Mouse (Mus musculus): ENCODE data around the gene Shoc2. TPM values are rescaled to one million over a fixed set of nuclear protein-coding genes. Genes with fewer than 3 reads are reported as not detected.

The Shoc2 gene
- polyA plus RNA-seq, 1 experiment from 2014 or later: 58.8 TPM

DNA sequence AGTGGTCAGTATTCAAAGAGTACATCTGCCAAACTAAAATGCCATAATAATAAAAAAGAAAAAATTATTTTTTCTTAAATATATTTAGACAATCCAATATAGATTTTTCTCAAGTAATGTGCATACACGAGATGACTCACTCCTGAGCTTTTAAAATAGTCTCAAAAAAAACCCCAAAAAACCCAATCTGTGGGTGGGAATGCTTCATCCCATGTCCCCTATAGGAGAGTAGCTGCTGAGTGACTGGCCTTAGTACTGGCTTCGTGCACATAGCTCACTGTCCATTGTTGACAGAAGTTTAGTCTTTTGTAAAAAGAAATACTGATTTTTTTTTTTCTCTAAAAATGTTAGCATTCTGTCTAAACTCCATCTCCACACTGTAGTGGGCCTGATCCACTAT is 46.4 kb downstream of the Shoc2 start:
- H3K4me3 ChIP-seq (replicated peaks; ENCODE audit: low read length): no peak overlapping the region
- no peaks in the 10 kb centered on the region for H3K27me3 ChIP-seq (replicated peaks; ENCODE audit: control insufficient read depth, insufficient read depth, low read length)
- H3K9me3 ChIP-seq (ENCODE audit: control insufficient read depth, low read length): no peaks in the 10 kb centered on the region
- H3K27ac ChIP-seq (ENCODE audit: low read length): no peak overlapping the region
- H3K9ac ChIP-seq (replicated peaks; ENCODE audit: low read depth, low read length): no peak overlapping the region
- no peak overlapping the region for H3K4me2 ChIP-seq (ENCODE audit: low read length)
- H3K36me3 ChIP-seq (ENCODE audit: control insufficient read depth, insufficient read depth): no peaks in the 10 kb centered on the region
- ATAC-seq: no peak
- WGBS: 87% methylated on average over 2 of the region's 2 CpGs
- H3K4me1 ChIP-seq (replicated peaks; ENCODE audit: control insufficient read depth, insufficient read depth, low read length): no peaks in the 10 kb centered on the region

DNA sequence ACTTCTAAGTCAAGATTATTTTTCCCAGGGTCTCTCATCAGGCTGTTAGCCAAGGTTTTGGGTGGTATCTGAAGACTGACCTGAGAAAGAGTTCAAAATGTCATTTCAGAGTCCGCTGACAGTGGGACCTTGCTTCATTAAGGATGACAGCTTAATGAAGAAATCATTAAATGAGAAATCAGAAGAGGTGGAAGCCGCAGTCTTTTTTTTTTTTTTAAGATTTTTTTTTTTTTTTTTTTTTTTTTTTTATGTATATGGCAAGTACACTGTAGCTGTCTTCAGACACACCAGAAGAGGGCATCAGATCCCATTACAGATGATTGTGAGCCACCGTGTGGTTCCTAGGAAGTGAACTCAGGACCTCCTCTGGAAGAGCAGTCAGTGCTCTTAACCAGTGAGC is 49.8 kb downstream of the Shoc2 start:
- H3K36me3 ChIP-seq (ENCODE audit: control insufficient read depth, insufficient read depth): no peaks in the 10 kb centered on the region
- H3K4me3 ChIP-seq (replicated peaks; ENCODE audit: low read length): no peak overlapping the region
- H3K27me3 ChIP-seq (replicated peaks; ENCODE audit: control insufficient read depth, insufficient read depth, low read length): no peaks in the 10 kb centered on the region
- WGBS: 89% methylated on average over 3 of the region's 3 CpGs
- H3K27ac ChIP-seq (ENCODE audit: low read length): no peak overlapping the region
- no peak overlapping the region for H3K9ac ChIP-seq (replicated peaks; ENCODE audit: low read depth, low read length)
- H3K4me2 ChIP-seq (ENCODE audit: low read length): no peak overlapping the region
- no peak for ATAC-seq
- H3K9me3 ChIP-seq (ENCODE audit: control insufficient read depth, low read length): no peaks in the 10 kb centered on the region
- no peaks in the 10 kb centered on the region for H3K4me1 ChIP-seq (replicated peaks; ENCODE audit: control insufficient read depth, insufficient read depth, low read length)

DNA sequence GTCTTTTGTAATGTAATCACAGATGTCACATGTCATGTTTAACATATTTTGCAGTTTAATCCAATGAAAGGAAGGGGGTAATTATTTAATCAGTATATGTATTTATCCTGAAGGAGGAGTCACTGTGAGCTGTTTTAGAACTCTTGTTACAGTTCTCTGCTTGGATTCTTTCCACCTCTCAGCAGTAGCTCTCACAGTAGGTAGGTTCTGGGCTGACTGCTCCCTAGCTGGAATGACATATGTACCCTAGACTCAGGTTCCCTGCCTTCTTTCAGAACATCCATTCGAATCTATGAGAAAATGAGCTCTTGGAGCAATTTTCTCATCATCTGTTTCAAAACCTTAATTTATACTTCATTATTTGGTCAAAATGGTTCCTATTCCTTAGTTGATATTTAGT is 50.2 kb downstream of the Shoc2 start:
- Histone ChIP-seq H3K36me3 (ENCODE audit: control insufficient read depth, insufficient read depth) (no peaks in the 10 kb centered on the region), H3K27ac (ENCODE audit: low read length) (no peak overlapping the region), H3K4me1 (replicated peaks; ENCODE audit: control insufficient read depth, insufficient read depth, low read length) (no peaks in the 10 kb centered on the region), H3K9ac (replicated peaks; ENCODE audit: low read depth, low read length) (no peak overlapping the region), H3K9me3 (ENCODE audit: control insufficient read depth, low read length) (no peaks in the 10 kb centered on the region), H3K4me3 (replicated peaks; ENCODE audit: low read length) (no peak overlapping the region), H3K4me2 (ENCODE audit: low read length) (no peak overlapping the region), H3K27me3 (replicated peaks; ENCODE audit: control insufficient read depth, insufficient read depth, low read length) (no peaks in the 10 kb centered on the region)
- ATAC-seq: no peak
- 76% methylated on average over 1 of the region's 1 CpGs for WGBS

DNA sequence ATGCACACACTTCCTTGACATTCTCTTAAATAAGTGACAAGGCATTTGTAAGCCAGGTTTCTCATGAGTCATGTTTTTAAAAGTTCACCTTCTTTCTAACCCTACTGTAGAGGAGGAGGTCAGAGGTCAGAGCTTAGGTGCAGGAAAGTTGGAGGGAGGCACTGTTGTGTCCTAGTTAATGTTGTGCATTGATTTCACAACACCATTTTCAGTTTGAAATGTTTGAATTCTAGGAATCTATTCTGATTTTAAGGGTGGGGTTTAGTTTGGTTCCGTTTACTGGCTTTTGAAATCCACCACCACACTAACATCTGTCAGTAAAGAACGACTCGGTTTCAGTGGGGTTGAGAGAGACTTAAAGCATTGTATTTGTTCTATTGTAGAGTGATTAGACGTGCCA is 66.9 kb downstream of the Shoc2 start:
- no peak for ATAC-seq
- Histone ChIP-seq H3K4me3 (replicated peaks; ENCODE audit: low read length) (no peak overlapping the region), H3K9ac (replicated peaks; ENCODE audit: low read depth, low read length) (no peak overlapping the region), H3K27me3 (replicated peaks; ENCODE audit: control insufficient read depth, insufficient read depth, low read length) (no peaks in the 10 kb centered on the region), H3K4me1 (replicated peaks; ENCODE audit: control insufficient read depth, insufficient read depth, low read length) (peaks cover 2% of the 10 kb centered on the region; the same call in 1 of the 2 replicates), H3K4me2 (ENCODE audit: low read length) (no peak overlapping the region), H3K9me3 (ENCODE audit: control insufficient read depth, low read length) (no peaks in the 10 kb centered on the region), H3K36me3 (ENCODE audit: control insufficient read depth, insufficient read depth) (no peaks in the 10 kb centered on the region), H3K27ac (ENCODE audit: low read length) (no peak overlapping the region)
- 72% methylated on average over 4 of the region's 4 CpGs for WGBS

DNA sequence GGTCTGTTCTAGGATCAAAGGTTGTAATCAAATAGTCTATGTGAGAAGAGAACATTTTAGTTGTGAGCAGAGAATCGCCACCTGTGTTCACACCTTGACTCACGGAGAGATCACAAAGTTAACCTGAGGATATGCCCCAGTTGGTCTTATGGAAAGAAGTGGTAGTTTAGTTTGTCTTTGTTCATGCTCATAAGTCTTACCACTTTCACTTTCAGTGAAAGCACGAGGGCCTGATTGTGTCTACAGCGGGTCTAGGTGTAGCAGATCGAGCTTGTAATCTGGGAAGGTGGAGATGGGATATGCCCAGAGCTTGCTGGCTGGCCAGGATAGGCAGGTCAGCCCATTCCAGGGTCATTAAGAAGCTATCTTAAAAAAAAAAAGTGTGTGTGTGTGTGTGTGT is 70.9 kb downstream of the Shoc2 start:
- peaks cover 1% of the 10 kb centered on the region; the same call in 1 of the 2 replicates for H3K4me1 ChIP-seq (replicated peaks; ENCODE audit: control insufficient read depth, insufficient read depth, low read length)
- H3K4me2 ChIP-seq (ENCODE audit: low read length): no peak overlapping the region
- H3K9me3 ChIP-seq (ENCODE audit: control insufficient read depth, low read length): no peaks in the 10 kb centered on the region
- no peak overlapping the region for H3K9ac ChIP-seq (replicated peaks; ENCODE audit: low read depth, low read length)
- WGBS: 93% methylated on average over 5 of the region's 5 CpGs
- ATAC-seq: no peak
- H3K36me3 ChIP-seq (ENCODE audit: control insufficient read depth, insufficient read depth): no peaks in the 10 kb centered on the region
- no peaks in the 10 kb centered on the region for H3K27me3 ChIP-seq (replicated peaks; ENCODE audit: control insufficient read depth, insufficient read depth, low read length)
- H3K27ac ChIP-seq (ENCODE audit: low read length): no peak overlapping the region
- H3K4me3 ChIP-seq (replicated peaks; ENCODE audit: low read length): no peak overlapping the region

DNA sequence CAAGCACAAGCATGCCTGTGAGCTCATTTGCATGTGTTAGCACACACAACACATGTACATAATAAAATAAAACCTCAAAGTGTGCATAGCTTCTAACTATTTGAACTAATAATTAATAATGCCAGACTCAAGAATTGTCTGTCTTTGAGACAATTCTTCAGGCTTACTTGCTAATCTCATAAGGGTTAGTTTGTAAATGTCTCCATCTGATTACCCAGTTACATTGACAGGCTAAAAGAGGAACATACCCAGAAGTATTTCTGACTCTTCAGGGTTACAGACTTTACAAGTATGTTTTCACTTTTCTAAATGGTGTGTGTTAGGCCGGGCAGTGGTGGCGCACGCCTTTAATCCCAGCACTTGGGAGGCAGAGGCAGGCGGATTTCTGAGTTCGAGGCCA is 71.4 kb downstream of the Shoc2 start:
- H3K27me3 ChIP-seq (replicated peaks; ENCODE audit: control insufficient read depth, insufficient read depth, low read length): no peaks in the 10 kb centered on the region
- H3K36me3 ChIP-seq (ENCODE audit: control insufficient read depth, insufficient read depth): no peaks in the 10 kb centered on the region
- no peaks in the 10 kb centered on the region for H3K9me3 ChIP-seq (ENCODE audit: control insufficient read depth, low read length)
- no peak for ATAC-seq
- 94% methylated on average over 5 of the region's 5 CpGs for WGBS
- H3K9ac ChIP-seq (replicated peaks; ENCODE audit: low read depth, low read length): no peak overlapping the region
- H3K4me2 ChIP-seq (ENCODE audit: low read length): no peak overlapping the region
- H3K4me3 ChIP-seq (replicated peaks; ENCODE audit: low read length): no peak overlapping the region
- H3K27ac ChIP-seq (ENCODE audit: low read length): no peak overlapping the region
- H3K4me1 ChIP-seq (replicated peaks; ENCODE audit: control insufficient read depth, insufficient read depth, low read length): no peaks in the 10 kb centered on the region

DNA sequence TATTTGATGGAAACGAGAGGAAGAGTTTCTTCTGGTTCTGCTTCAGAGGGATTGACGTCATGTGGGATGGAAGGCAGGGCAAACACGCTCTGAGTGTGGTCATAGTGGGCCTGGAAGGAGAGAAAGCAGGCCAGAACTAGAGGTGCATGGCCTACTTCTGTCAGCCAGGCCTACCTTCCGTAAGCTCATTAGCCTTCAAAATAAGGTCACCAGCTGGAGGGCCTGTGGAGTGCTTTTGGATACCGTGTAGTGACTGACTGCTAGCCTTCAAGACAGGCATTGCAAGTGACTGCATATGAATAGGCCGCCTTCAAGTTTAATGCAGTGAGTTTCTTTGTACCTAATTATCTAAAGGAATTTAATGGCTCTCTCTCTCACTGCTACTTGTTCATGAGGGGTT is 91.0 kb downstream of the Shoc2 start:
- Histone ChIP-seq H3K9me3 (ENCODE audit: control insufficient read depth, low read length) (no peaks in the 10 kb centered on the region), H3K27ac (ENCODE audit: low read length) (no peak overlapping the region), H3K4me2 (ENCODE audit: low read length) (no peak overlapping the region), H3K4me1 (replicated peaks; ENCODE audit: control insufficient read depth, insufficient read depth, low read length) (no peaks in the 10 kb centered on the region), H3K4me3 (replicated peaks; ENCODE audit: low read length) (no peak overlapping the region), H3K9ac (replicated peaks; ENCODE audit: low read depth, low read length) (no peak overlapping the region), H3K27me3 (replicated peaks; ENCODE audit: control insufficient read depth, insufficient read depth, low read length) (no peaks in the 10 kb centered on the region), H3K36me3 (ENCODE audit: control insufficient read depth, insufficient read depth) (peaks cover 11% of the 10 kb centered on the region)
- peak; percentile 64 for ATAC-seq
- WGBS: 43% methylated on average over 6 of the region's 6 CpGs

DNA sequence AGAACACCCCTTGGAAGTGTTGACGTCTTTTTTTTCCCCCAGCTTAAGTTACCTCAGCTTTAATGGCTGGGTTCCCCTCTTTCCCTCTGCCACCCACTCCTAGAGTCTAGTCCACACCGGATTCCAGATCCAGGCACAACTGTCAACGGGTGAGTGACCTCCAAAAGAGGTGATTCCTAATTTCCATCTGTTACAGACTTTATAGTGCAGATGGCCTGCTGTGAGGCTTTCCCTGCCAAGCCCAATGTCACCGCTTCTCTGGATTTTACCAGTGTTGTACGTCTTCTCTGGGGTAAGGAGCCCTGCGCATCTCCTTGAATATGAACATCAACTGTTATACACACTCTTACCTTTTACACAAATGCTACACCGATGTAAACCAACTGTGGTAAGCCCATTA is 95.3 kb downstream of the Shoc2 start:
- H3K9ac ChIP-seq (replicated peaks; ENCODE audit: low read depth, low read length): no peak overlapping the region
- WGBS: 68% methylated on average over 7 of the region's 7 CpGs
- no peak overlapping the region for H3K4me3 ChIP-seq (replicated peaks; ENCODE audit: low read length)
- H3K36me3 ChIP-seq (ENCODE audit: control insufficient read depth, insufficient read depth): peaks cover 5% of the 10 kb centered on the region; the same call in 1 of the 2 replicates
- no peaks in the 10 kb centered on the region; the same call in 1 of the 2 replicates for H3K27me3 ChIP-seq (replicated peaks; ENCODE audit: control insufficient read depth, insufficient read depth, low read length)
- H3K4me1 ChIP-seq (replicated peaks; ENCODE audit: control insufficient read depth, insufficient read depth, low read length): 0 out of 2 replicates have a peak, but pooled peaks cover under 1% of the 10 kb centered on the region
- no peaks in the 10 kb centered on the region for H3K9me3 ChIP-seq (ENCODE audit: control insufficient read depth, low read length)
- no peak overlapping the region for H3K4me2 ChIP-seq (ENCODE audit: low read length)
- ATAC-seq: no peak
- H3K27ac ChIP-seq (ENCODE audit: low read length): no peak overlapping the region

DNA sequence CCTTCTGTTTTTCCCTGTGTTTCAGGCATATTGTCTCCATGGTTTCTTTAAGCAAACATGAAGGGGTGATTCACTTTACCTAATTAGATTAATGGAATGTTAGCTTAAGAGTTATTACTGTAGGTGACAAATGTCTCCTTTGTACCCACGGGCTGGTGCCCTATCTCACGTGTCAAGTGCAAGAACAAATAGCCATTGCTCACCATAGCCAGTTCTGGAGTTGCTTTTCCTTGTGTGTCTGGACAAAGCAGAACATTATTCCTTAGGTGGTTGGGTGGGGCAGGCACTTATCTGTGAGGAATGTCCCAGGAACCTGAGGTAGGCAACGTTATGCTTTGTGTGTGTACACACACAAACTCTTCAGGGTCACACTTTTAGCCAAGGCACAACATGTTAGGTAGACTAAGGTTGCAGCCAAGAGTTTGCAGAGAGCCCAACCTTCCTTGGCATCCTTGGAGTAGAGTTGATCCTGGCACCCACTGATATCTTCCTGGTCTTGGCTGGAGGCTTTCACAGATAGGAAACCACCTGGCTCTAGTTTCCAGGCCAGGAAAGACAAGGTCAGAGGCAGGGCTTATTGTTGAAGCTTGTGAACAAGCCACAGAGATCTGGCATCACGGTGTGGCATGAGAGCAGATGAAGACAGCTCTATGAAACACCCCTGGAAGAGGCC is 96.4 kb downstream of the Shoc2 start:
- Histone ChIP-seq H3K4me3 (replicated peaks; ENCODE audit: low read length) (no peak overlapping the region), H3K9me3 (ENCODE audit: control insufficient read depth, low read length) (no peaks in the 10 kb centered on the region), H3K4me1 (replicated peaks; ENCODE audit: control insufficient read depth, insufficient read depth, low read length) (peaks cover 7% of the 10 kb centered on the region), H3K27me3 (replicated peaks; ENCODE audit: control insufficient read depth, insufficient read depth, low read length) (no peaks in the 10 kb centered on the region; the same call in 1 of the 2 replicates), H3K27ac (ENCODE audit: low read length) (no peak overlapping the region), H3K4me2 (ENCODE audit: low read length) (no peak overlapping the region), H3K36me3 (ENCODE audit: control insufficient read depth, insufficient read depth) (peaks cover 5% of the 10 kb centered on the region; the same call in 1 of the 2 replicates), H3K9ac (replicated peaks; ENCODE audit: low read depth, low read length) (no peak overlapping the region)
- 64% methylated on average over 4 of the region's 4 CpGs for WGBS
- no peak for ATAC-seq

DNA sequence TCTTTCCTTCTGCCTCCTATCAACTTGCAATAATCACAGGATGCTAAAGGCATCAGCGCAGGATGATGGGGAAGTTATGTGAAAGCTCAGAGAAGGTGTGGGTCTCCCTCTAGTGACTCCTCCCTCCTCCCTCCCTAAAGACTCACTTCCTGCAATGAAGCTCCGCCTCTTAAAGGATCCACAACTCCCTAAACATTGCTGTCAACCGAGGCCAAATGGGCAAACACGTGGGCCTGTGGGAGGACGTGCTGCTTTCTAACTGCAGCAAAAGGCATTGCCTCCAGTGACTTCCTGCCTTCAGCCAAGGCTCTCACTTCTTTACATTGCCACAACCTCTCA is 96.9 kb downstream of the Shoc2 start:
- ATAC-seq: no peak
- H3K27ac ChIP-seq (ENCODE audit: low read length): no peak overlapping the region
- H3K4me3 ChIP-seq (replicated peaks; ENCODE audit: low read length): no peak overlapping the region
- H3K4me2 ChIP-seq (ENCODE audit: low read length): no peak overlapping the region
- 44% methylated on average over 5 of the region's 5 CpGs for WGBS
- no peaks in the 10 kb centered on the region for H3K9me3 ChIP-seq (ENCODE audit: control insufficient read depth, low read length)
- H3K4me1 ChIP-seq (replicated peaks; ENCODE audit: control insufficient read depth, insufficient read depth, low read length): peaks cover 12% of the 10 kb centered on the region
- peaks cover 5% of the 10 kb centered on the region; the same call in 1 of the 2 replicates for H3K36me3 ChIP-seq (ENCODE audit: control insufficient read depth, insufficient read depth)
- peaks cover 3% of the 10 kb centered on the region for H3K27me3 ChIP-seq (replicated peaks; ENCODE audit: control insufficient read depth, insufficient read depth, low read length)
- no peak overlapping the region for H3K9ac ChIP-seq (replicated peaks; ENCODE audit: low read depth, low read length)

Measured in forebrain, embryonic 16.5 days (tissue).